Mouse (Mus musculus): ENCODE results near the gene Ifitm2.
A peak's percentile ranks its signal among the peaks of the same experiment; 100 is the strongest.
"Not testable (repeated sequence)": the region's sequence is repeated elsewhere in the genome, so short reads cannot be mapped to it uniquely, and the experiment has no call there.

Ifitm2 gene

GRCm38 (mm10) chr7:140955758-140956555, at the start of gene Ifitm2, which contains the start of gene Gm45717:
Ifitm2 (minus strand) TSS chr7:140955987.
Gm45717 (minus strand) TSS chr7:140955937.
- DNase-seq (ENCODE audit: low read depth, low spot score): peak; percentile 72

- DNase-seq (ENCODE audit: low read depth, low spot score): no peak
Observed at GRCm38 (mm10) chr7:141003248-141004010, 47.6 kb upstream of the Ifitm2 start.

GRCm38 (mm10) chr7:141000881-141001708, 45.3 kb upstream of the Ifitm2 start:
- no peak for DNase-seq (ENCODE audit: low read depth, low spot score)

GRCm38 (mm10) chr7:140998853-140999700, 43.3 kb upstream of the Ifitm2 start:
- DNase-seq (ENCODE audit: low read depth, low spot score): no peak

- DNase-seq (ENCODE audit: low read depth, low spot score): no peak
Observed at GRCm38 (mm10) chr7:140997817-140998216, 42.0 kb upstream of the Ifitm2 start.

- no peak for DNase-seq (ENCODE audit: low read depth, low spot score)
Observed at GRCm38 (mm10) chr7:140991117-140991689, 35.4 kb upstream of the Ifitm2 start.

- no peak for DNase-seq (ENCODE audit: low read depth, low spot score)
Observed at GRCm38 (mm10) chr7:140990622-140991021, 34.8 kb upstream of the Ifitm2 start.

GRCm38 (mm10) chr7:140990185-140990584, 34.4 kb upstream of the Ifitm2 start:
- no peak for DNase-seq (ENCODE audit: low read depth, low spot score)

- no peak for DNase-seq (ENCODE audit: low read depth, low spot score)
Observed at GRCm38 (mm10) chr7:140989022-140989421, 33.2 kb upstream of the Ifitm2 start.

- peak; percentile 75 for DNase-seq (ENCODE audit: low read depth, low spot score)
Observed at GRCm38 (mm10) chr7:140987182-140988138, 31.7 kb upstream of the Ifitm2 start.

- DNase-seq (ENCODE audit: low read depth, low spot score): no peak
Observed at GRCm38 (mm10) chr7:140982971-140983370, 27.2 kb upstream of the Ifitm2 start.

GRCm38 (mm10) chr7:140981704-140982103, 25.9 kb upstream of the Ifitm2 start:
- no peak for DNase-seq (ENCODE audit: low read depth, low spot score)

- not testable (repeated sequence) for DNase-seq (ENCODE audit: low read depth, low spot score)
Observed at GRCm38 (mm10) chr7:140976720-140977119, 20.9 kb upstream of the Ifitm2 start.

GRCm38 (mm10) chr7:140975465-140975864, 19.7 kb upstream of the Ifitm2 start:
- no peak for DNase-seq (ENCODE audit: low read depth, low spot score)

GRCm38 (mm10) chr7:140974940-140975339, 19.2 kb upstream of the Ifitm2 start:
- DNase-seq (ENCODE audit: low read depth, low spot score): no peak

- no peak for DNase-seq (ENCODE audit: low read depth, low spot score)
Observed at GRCm38 (mm10) chr7:140973396-140974165, 17.8 kb upstream of the Ifitm2 start.

- no peak for DNase-seq (ENCODE audit: low read depth, low spot score)
Observed at GRCm38 (mm10) chr7:140971479-140972171, 15.8 kb upstream of the Ifitm2 start.

- no peak for DNase-seq (ENCODE audit: low read depth, low spot score)
Observed at GRCm38 (mm10) chr7:140970931-140971330, 15.1 kb upstream of the Ifitm2 start.

Data from telencephalon, adult 2 months (tissue).